Mouse (Mus musculus) MEL (cell line): Measurements from ENCODE around the gene Lrfn4. TPM values are rescaled to one million over a fixed set of nuclear protein-coding genes. Genes with fewer than 3 reads are reported as not detected.

Source experiments
- DNase-seq: peaks from one replicate; pipeline ENCODE4 v3.0.0; 2011; ENCODE audit warnings: low read depth, low spot score
- H3K27ac ChIP-seq: 2 replicates; pipeline ENCODE4 v1.5.1; 2012; ENCODE audit warnings: low read depth, mild to moderate bottlenecking, control low read depth, low read length, moderate library complexity; ENCODE audit not compliant: control insufficient read depth
- H3K27me3 ChIP-seq, 2 experiments: fragments of 150-350 bp in 1 of 2; sonication (generic) in 1 of 2; 2 replicates each; pipeline ENCODE4 v1.6.1; 2012; ENCODE audit warnings: low read length in 2 of 2, mild to moderate bottlenecking in 2 of 2, improper control_type of control experiment in 1 of 2, moderate library complexity in 1 of 2; ENCODE audit not compliant: insufficient read depth in 2 of 2, control insufficient read depth in 1 of 2
- H3K36me3 ChIP-seq, 2 experiments: 2 replicates each; pipeline ENCODE4 v1.6.1; 2012 to 2014; ENCODE audit warnings: low read length in 2 of 2, improper control_type of control experiment in 1 of 2, inconsistent platforms in 1 of 2, mild to moderate bottlenecking in 1 of 2; ENCODE audit not compliant: insufficient read depth in 2 of 2, control insufficient read depth in 1 of 2
- H3K4me1 ChIP-seq, 2 experiments: fragments of 150-350 bp in 1 of 2; sonication (generic) in 1 of 2; 2 replicates each; pipeline ENCODE4 v1.6.1; 2012; ENCODE audit warnings: low read length in 2 of 2, improper control_type of control experiment in 1 of 2, mild to moderate bottlenecking in 1 of 2; ENCODE audit not compliant: insufficient read depth in 2 of 2, control insufficient read depth in 1 of 2
- H3K4me3 ChIP-seq, 2 experiments: fragments of 150-350 bp in 1 of 2; sonication (generic) in 1 of 2; 2 replicates each; pipeline ENCODE4 v1.5.1; 2012; ENCODE audit warnings: low read depth in 2 of 2, low read length in 2 of 2, mild to moderate bottlenecking in 2 of 2, moderate library complexity in 2 of 2, control low read depth in 1 of 2, improper control_type of control experiment in 1 of 2; ENCODE audit not compliant: control insufficient read depth in 1 of 2, insufficient read depth in 1 of 2
- H3K79me2 ChIP-seq: 2 replicates; pipeline ENCODE4 v1.6.1; 2012; ENCODE audit warnings: mild to moderate bottlenecking, low read length, moderate library complexity; ENCODE audit not compliant: control insufficient read depth, poor library complexity, insufficient read depth
- H3K9ac ChIP-seq: 2 replicates; pipeline ENCODE4 v1.6.1; 2012; ENCODE audit warnings: low read depth, mild to moderate bottlenecking, control low read depth, low read length, moderate library complexity; ENCODE audit not compliant: control insufficient read depth, poor library complexity, severe bottlenecking
- H3K9me3 ChIP-seq: fragments of 150-350 bp; sonication (generic); replicated peaks from 2 replicates; pipeline ENCODE4 v1.6.1; 2012; ENCODE audit warnings: mild to moderate bottlenecking, low read length, improper control_type of control experiment, moderate library complexity; ENCODE audit not compliant: insufficient read depth
- E2F4 ChIP-seq: IDR thresholded peaks from 2 replicates; pipeline ENCODE4 v1.6.1; 2011; ENCODE audit warnings: low read depth, low read length, improper control_type of control experiment, borderline replicate concordance
- ELF1 ChIP-seq: IDR thresholded peaks from 2 replicates; pipeline ENCODE4 v1.6.1; 2014; ENCODE audit warnings: low read depth, mild to moderate bottlenecking, inconsistent platforms, low read length, improper control_type of control experiment, moderate library complexity
- EP300 ChIP-seq, 2 experiments: IDR thresholded peaks; 2 replicates each; pipeline ENCODE4 v1.6.1; 2011; ENCODE audit warnings: improper control_type of control experiment in 2 of 2, low read length in 2 of 2, low read depth in 1 of 2, mild to moderate bottlenecking in 1 of 2
- GABPA ChIP-seq: IDR thresholded peaks from 2 replicates; pipeline ENCODE4 v1.6.1; 2012; ENCODE audit warnings: low read depth, mild to moderate bottlenecking, inconsistent platforms, low read length, improper control_type of control experiment, moderate library complexity
- GATA1 ChIP-seq: IDR thresholded peaks from 2 replicates; pipeline ENCODE4 v1.6.1; 2011; ENCODE audit warnings: low read depth, low read length, improper control_type of control experiment
- HCFC1 ChIP-seq: IDR thresholded peaks from 2 replicates; pipeline ENCODE4 v1.6.1; 2012; ENCODE audit warnings: low read depth, mild to moderate bottlenecking, inconsistent platforms, low read length, improper control_type of control experiment, moderate library complexity
- MAFK ChIP-seq: IDR thresholded peaks from 2 replicates; pipeline ENCODE4 v1.6.1; 2011; ENCODE audit warnings: low read depth, mild to moderate bottlenecking, low read length, improper control_type of control experiment, borderline replicate concordance
- MAZ ChIP-seq: IDR thresholded peaks from 2 replicates; pipeline ENCODE4 v1.6.1; 2012; ENCODE audit warnings: low read depth, mild to moderate bottlenecking, inconsistent platforms, low read length, improper control_type of control experiment
- MEF2A ChIP-seq: IDR thresholded peaks from 2 replicates; pipeline ENCODE4 v1.6.1; 2014; ENCODE audit warnings: low read depth, mild to moderate bottlenecking, inconsistent platforms, low read length, improper control_type of control experiment; ENCODE audit not compliant: poor library complexity, insufficient replicate concordance, severe bottlenecking; ENCODE audit errors: extremely low read depth
- MXI1 ChIP-seq: IDR thresholded peaks from 2 replicates; pipeline ENCODE4 v1.6.1; 2011; ENCODE audit warnings: mild to moderate bottlenecking, low read depth, low read length, improper control_type of control experiment
- MYC ChIP-seq: IDR thresholded peaks from 2 replicates; pipeline ENCODE4 v1.6.1; 2011; ENCODE audit warnings: low read depth, mild to moderate bottlenecking, low read length, improper control_type of control experiment, moderate library complexity
- NELFE ChIP-seq: IDR thresholded peaks from 2 replicates; pipeline ENCODE4 v1.6.1; 2011; ENCODE audit warnings: low read depth, low read length, improper control_type of control experiment
- NRF1 ChIP-seq: IDR thresholded peaks from 2 replicates; pipeline ENCODE4 v1.6.1; 2014; ENCODE audit warnings: low read depth, mild to moderate bottlenecking, inconsistent platforms, low read length, improper control_type of control experiment, moderate library complexity; ENCODE audit not compliant: poor library complexity, insufficient read depth, severe bottlenecking
- POLR2AphosphoS2 ChIP-seq: IDR thresholded peaks from 2 replicates; pipeline ENCODE4 v1.6.1; 2011; ENCODE audit warnings: low read length, improper control_type of control experiment
- RCOR1 ChIP-seq: IDR thresholded peaks from 2 replicates; pipeline ENCODE4 v1.6.1; 2012; ENCODE audit warnings: low read depth, mild to moderate bottlenecking, inconsistent platforms, low read length, improper control_type of control experiment
- SIN3A ChIP-seq: IDR thresholded peaks from 2 replicates; pipeline ENCODE4 v1.6.1; 2012; ENCODE audit warnings: low read length, improper control_type of control experiment, inconsistent platforms
- TAL1 ChIP-seq: IDR thresholded peaks from 2 replicates; pipeline ENCODE4 v1.6.1; 2012; ENCODE audit warnings: mild to moderate bottlenecking, inconsistent platforms, low read length, moderate library complexity, mixed read lengths
- TCF12 ChIP-seq: IDR thresholded peaks from 2 replicates; pipeline ENCODE4 v1.6.1; 2014; ENCODE audit warnings: low read depth, mild to moderate bottlenecking, inconsistent platforms, low read length, improper control_type of control experiment, moderate library complexity
- UBTF ChIP-seq: IDR thresholded peaks from 2 replicates; pipeline ENCODE4 v1.6.1; 2012; ENCODE audit warnings: low read depth, mild to moderate bottlenecking, inconsistent platforms, low read length, improper control_type of control experiment, moderate library complexity, borderline replicate concordance; ENCODE audit not compliant: insufficient read depth
- USF2 ChIP-seq, 2 experiments: IDR thresholded peaks; 2 replicates each; pipeline ENCODE4 v1.6.1; 2011 to 2012; ENCODE audit warnings: improper control_type of control experiment in 2 of 2, low read length in 2 of 2, borderline replicate concordance in 1 of 2, inconsistent platforms in 1 of 2, low read depth in 1 of 2, mild to moderate bottlenecking in 1 of 2; ENCODE audit not compliant: insufficient read depth in 1 of 2
- ZMIZ1 ChIP-seq: IDR thresholded peaks from 2 replicates; pipeline ENCODE4 v1.6.1; 2012; ENCODE audit warnings: low read depth, mild to moderate bottlenecking, inconsistent platforms, low read length, improper control_type of control experiment, moderate library complexity
- polyA plus RNA-seq, 2 experiments: library from polyadenylated mRNA; stranded (reverse) in 1 of 2; unstranded in 1 of 2; fragments of >175 nt in 1 of 2; fragments of >200 nt in 1 of 2; gene quantifications; 2 replicates each; pipeline versions ENCODE4 v1.2.1 to v1.2.4; 2012; ENCODE audit warnings: low replicate concordance in 2 of 2, low read depth in 1 of 2; ENCODE audit not compliant: insufficient read length in 2 of 2, insufficient read depth in 1 of 2, missing spikeins in 1 of 2
- total RNA-seq: library from RNA; depleted of rRNA; stranded (reverse); fragments of 300-350 nt; gene quantifications from 2 replicates; pipeline ENCODE4 v1.2.3, GENCODE M21; 2012

The Lrfn4 gene
- total and polyA plus RNA-seq, 3 experiments, result 14.0 to 17.5 TPM; not detected in 1

DNA sequence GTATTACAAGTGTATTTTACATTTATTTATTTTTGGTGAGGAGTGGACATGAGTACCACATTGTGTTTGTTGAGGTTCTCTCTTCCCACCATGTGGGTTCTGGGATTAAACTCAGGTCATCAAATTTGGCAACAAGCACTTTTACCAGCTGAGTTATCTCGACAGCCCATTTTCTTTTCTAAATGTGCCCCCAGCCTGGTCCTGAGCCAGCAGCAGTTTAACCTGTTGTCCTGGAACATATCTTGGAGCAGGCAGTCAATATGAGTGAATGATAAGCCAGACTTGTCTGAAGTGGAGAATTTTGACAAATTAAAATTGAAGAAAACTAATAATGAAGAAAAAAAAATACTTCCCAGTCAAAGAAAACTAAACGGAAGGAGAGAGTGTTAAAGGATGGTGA, 19.4 kb downstream of the Lrfn4 start:
- no peaks in the 10 kb centered on the region for H3K27me3 ChIP-seq
- TF ChIP-seq NRF1 (no peak), EP300 (IDR thresholded peaks at IDR 0.05; ENCODE audit: low read depth in 1 of 2, low read length in 2 of 2) (peak in 1 of 2 experiments; percentile 13; a peak in 1 of 4 replicates)

GRCm38 (mm10) chr19:4593792-4594522, 21.5 kb downstream of the Lrfn4 start:
- Histone ChIP-seq H3K27ac (no peak overlapping the region), H3K4me3 (no peak overlapping the region), H3K36me3 (no peaks in the 10 kb centered on the region; a peak in 1 of 4 replicates), H3K9ac (no peak overlapping the region), H3K9me3 (no peaks in the 10 kb centered on the region), H3K27me3 (no peaks in the 10 kb centered on the region), H3K4me1 (peaks cover 0 to 3% of the 10 kb centered on the region in 2 experiments; a peak in 2 of 4 replicates), H3K79me2 (no peaks in the 10 kb centered on the region)
- TF ChIP-seq MAFK (no peak), ZMIZ1 (no peak), SIN3A (no peak), ELF1 (no peak), MXI1 (no peak), POLR2AphosphoS2 (no peak), MEF2A (no peak), USF2 (IDR thresholded peaks at IDR 0.05; ENCODE audit: borderline replicate concordance in 1 of 2, insufficient read depth in 1 of 2, low read depth in 1 of 2, low read length in 2 of 2) (no peak), GABPA (no peak), E2F4 (no peak), RCOR1 (no peak), TCF12 (no peak), UBTF (no peak), TAL1 (no peak), NRF1 (no peak), HCFC1 (no peak), MAZ (no peak), NELFE (no peak), GATA1 (no peak), MYC (no peak)
- DNase-seq, result no peak

More for the DNA sequence above, 19.4 kb downstream of the Lrfn4 start:
- Histone ChIP-seq H3K9ac (no peak overlapping the region), H3K36me3 (no peaks in the 10 kb centered on the region), H3K4me1 (no peaks in the 10 kb centered on the region), H3K27ac (no peak overlapping the region), H3K4me3 (no peak overlapping the region), H3K9me3 (no peaks in the 10 kb centered on the region), H3K79me2 (no peaks in the 10 kb centered on the region)
- DNase-seq, result no peak
